Mouse (Mus musculus): ENCODE data around the gene Smndc1.
A peak's percentile ranks its signal among the peaks of the same experiment; 100 is the strongest.

Smndc1 gene

DNA sequence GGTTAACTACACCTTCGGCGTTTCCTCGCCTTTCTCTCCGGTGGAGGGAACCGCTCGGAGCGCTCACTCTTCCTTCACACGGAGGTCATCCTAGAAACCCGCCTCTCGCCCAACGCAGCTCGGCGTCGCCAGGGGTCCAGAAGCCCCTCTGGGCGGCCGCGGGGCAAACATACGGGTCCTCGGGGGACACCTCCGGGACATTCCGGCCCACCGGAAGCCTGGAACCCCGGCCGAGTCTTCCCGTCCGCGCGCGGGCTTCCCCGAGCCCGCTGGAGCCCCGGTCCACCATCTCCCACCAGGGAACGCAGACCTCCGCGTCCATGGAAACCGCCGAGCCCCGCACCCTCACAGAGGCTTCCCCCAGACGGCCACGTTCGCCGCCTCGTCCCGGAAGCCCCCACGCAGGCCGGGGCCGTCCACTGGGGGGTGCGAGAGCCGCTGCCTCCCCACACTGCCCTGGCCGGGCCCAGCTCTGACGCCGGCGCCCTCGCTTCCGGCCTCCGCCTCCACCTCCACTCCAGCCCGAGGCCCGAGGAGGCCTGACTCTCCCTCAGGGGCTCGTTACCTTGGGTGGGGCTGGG is 437 bp downstream of the Smndc1 start:
- peak; percentile 26 for DNase-seq (ENCODE audit: low read depth, low spot score)

DNA sequence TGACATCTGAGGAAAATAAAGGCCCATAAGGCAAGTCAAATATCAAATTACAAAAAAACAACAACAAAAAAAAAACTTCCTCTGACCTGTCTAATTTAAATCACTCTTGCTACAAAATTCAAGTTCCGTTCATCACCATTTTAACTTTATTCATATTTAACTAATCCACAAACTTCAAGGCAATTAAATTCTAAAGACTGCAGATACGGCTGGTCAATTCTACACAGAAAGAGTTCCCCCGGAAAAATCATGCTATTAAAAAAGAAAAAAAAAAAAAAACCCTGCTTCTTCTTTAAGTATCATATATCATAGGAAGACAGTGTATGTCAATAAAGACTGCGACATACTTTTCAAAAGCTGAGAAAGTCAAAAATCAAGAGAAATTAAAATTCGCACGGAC is 961 bp downstream of the Smndc1 start:
- DNase-seq (ENCODE audit: low read depth, low spot score) = no peak

DNA sequence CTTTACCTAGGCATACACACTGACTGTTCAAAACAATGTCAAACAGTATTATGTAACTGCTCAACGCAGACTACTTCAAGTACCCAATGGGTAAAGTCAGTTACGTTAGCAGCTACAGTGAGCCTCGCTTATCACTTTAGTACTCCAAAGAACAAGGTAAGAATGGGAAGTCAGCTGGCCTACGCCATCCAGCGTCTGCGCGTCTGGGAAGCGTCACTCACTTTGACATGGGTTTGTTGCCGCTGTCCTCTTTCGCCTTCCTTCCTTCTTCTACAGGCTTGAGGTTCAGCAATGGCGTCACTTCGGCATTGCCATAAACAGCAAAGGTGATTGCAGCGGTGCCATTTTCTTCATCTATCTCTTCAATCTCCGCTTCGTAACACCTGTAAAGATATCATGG is 7.0 kb downstream of the Smndc1 start:
- no peak for DNase-seq (ENCODE audit: low read depth, low spot score)

DNA sequence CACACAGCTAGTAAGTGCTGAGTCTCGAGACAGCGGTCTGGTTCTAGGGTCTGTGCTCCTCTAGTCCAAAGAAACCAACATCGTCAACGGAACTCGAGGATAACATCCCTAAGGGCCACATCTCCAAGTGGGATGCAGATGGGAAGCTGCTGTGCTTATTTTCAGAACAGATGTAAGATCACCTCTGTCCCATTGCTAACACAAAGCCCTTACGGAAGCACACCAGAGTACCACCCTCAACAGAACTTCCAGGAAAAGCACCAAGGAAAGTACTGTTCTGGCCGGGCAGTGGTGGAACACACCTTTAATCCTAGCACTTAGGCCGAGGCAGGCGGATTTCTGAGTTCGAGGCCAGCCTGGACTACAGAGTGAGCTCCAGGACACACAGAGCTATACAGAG is 12.0 kb downstream of the Smndc1 start:
- no peak for DNase-seq (ENCODE audit: low read depth, low spot score)

DNA sequence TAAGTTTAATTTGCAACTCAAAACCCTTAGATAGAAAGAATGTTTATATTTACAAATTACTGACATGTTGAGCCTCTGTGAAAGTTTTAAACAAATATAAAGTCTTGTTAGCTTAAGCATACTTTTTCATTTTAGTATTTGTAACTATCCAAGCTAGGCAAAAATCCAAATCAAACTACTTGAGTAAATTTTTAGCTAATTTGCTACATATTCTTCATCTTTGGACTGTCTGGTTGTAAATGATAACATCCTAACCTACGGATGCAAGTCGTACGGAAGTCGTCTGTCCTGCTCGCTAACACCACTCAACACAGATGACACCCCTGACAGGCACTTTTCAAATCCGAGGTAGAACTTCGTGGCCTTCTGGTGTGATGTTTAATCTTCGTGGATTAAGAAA is 12.7 kb downstream of the Smndc1 start:
- no peak for DNase-seq (ENCODE audit: low read depth, low spot score)

DNA sequence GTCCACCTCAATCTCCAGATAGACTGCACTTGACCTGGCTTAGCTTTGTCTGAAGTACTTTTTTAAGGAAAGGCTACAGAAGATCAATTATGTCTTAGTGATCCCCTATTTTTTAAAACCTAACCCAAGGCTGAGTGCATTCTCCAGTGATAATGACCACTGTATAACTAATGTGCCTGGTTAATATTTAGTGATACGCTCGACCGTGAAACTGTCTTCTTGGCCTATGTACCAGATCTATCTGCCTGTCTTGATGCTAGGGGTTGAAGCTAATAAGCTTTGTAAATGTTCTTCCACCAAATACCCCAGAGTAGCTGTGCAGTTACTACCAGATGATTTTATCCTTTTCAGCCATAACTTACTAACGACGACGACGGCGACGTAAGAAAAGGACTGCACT is 14.6 kb downstream of the Smndc1 start:
- DNase-seq (ENCODE audit: low read depth, low spot score) = no peak

DNA sequence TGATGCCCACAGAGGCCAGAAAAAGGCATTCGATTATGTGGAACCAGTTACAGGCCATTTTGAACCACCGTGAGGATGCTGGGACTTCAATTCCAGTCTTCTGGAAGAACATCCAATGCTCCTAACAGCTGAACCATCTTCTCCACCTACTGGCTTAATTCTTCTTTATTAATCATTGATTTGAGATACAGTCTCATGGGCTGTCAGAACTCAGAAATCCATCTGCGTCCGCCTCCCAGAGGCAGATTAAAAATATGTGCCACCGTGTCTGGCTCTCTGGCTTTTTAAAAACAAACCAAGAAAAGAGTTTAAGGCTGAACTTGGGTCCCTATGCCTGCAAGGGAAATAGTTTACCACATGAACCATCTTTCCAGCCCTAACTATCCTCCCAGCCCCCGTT is 15.1 kb downstream of the Smndc1 start:
- no peak for DNase-seq (ENCODE audit: low read depth, low spot score)

DNA sequence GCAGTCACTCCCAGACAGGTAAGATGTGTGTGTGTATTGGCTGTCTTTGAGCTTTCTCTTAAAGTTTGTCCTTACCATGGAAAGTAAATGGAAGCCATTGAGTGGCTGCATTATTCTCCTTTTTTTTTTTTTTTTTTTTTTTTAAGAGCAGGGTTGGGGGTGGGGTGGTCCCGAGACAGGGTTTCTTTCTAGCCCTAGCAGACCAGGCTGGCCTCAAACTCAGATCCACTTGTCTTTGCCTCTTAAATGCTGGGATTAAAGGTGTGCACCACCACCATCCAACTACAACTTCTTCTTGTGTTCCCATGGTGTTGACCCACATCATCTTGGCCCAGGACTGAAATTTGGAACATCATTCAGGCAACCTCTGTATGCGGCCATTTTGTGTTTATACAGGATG is 16.8 kb downstream of the Smndc1 start:
- DNase-seq (ENCODE audit: low read depth, low spot score) = no peak

DNA sequence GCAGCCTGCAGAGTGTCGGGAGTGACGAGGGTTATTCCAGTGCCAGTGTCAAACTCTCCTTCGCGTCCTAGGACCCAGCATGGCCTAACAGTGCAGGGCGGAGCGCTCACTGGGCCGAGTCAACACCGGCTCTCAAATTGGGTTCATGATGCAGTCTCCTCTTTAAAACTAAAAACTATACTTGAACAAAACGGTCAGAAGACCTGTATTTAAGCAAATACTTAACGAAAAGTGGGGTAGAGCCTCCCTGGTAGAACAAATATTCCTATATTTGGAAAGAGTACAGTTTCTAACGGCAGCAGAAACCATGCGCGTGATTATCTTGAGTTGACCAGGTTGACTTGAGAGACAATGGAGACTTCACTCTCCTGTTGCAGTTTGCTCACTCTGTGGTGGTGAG is 18.7 kb downstream of the Smndc1 start, which contains the start of gene Gm10197:
Gene Gm10197 (minus strand): TSS at position 101 of the 400 bp plus-strand sequence.
- no peak for DNase-seq (ENCODE audit: low read depth, low spot score)

DNA sequence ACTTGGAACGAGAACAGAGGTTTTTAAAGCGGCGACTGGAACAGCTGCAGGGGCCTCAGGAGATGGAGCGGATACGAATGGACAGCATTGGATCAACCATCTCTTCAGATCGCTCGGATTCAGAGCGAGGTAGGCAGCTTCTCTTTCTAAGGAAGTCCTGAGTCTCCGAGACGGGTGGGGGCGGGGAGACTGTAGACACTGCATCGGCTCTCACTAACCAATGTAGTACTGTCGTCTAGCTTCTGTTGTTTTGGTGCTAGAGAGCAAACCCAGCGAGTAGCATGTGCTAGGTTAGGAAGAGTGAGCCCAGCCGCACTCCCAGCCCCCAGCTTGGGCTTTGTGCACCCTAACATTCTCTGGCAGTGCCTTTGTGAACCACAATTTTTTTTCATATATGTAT is 20.1 kb downstream of the Smndc1 start:
- DNase-seq (ENCODE audit: low read depth, low spot score) = no peak

DNA sequence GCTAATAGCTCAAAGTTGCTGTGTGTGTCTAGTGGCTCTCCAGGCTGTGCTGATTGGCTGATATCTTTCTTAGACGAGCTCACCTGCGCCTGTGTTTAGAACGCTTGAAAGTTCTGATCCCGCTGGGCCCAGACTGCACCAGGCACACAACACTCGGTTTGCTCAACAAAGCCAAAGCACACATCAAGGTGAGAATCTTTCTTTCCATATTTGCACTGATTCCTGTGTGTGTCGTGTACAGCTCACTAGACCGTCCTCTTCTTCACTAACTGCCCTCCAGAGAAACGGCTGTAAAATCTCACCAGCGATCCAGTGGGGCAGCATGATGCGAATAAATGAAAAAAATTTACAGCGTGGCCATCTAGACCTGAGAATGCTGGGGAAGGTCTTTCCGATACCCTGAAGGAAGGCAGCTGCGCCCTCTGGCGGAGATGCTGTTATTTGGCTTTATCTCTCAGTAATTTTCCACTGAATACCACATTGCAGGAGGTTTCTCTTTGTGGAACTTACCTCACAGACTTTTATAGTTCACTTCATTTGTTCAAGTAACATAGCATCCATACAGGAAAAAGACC is 20.8 kb downstream of the Smndc1 start:
- peak; percentile 85 for DNase-seq (ENCODE audit: low read depth, low spot score)

DNA sequence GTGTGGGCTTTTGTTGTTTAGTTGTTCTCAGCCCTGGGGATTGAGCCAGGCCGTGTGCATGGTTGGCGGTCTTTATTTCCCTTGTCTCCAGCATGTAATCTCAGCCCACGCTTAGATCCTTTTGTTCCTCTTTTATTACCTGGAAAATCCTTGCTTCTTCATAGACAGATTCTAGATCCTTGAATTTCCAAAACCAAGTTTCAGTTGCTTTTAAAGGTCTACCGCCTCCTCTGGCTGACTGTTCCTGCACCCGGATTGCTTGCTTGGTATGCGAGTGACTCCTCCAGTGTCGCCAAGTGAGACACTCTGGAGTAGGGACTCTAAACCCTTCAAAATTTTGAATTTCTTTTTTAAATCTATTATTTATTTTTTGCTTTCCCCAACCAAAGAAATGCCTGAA is 23.5 kb downstream of the Smndc1 start:
- no peak for DNase-seq (ENCODE audit: low read depth, low spot score)

DNA sequence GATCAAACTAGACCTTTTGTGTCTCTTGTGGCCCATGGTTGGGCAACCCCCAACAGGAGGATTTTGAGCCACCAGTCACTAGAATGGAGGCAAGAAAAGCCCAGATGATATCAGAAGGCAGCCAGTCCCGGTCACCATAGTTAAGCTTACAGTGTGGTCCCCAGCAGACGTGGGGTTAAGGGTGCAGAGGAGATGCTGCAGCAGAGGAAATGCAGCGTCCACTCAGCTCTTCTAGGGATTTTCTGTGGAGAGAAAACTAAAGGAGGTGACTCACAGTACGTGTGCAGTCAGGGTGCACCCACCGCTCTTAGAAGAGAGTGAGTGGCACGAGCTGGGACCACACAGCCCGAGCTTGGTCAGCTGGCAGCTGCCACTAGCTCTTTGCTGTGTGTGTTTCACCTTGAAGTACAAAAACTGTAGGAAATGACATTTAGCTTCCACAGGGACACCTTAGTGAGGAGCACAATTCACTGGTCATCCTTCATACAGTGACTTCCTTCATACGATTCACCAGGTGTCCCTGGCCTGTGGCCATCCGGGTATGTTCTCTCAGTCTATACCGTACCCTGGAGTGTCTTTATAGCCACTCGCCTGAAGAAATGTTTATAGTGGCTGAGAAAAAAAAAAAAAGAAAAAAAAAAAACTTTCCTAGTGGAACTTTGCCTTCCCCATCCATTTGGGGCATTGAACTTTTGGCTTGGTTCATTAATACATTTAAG is 24.2 kb downstream of the Smndc1 start:
- DNase-seq (ENCODE audit: low read depth, low spot score) = no peak

DNA sequence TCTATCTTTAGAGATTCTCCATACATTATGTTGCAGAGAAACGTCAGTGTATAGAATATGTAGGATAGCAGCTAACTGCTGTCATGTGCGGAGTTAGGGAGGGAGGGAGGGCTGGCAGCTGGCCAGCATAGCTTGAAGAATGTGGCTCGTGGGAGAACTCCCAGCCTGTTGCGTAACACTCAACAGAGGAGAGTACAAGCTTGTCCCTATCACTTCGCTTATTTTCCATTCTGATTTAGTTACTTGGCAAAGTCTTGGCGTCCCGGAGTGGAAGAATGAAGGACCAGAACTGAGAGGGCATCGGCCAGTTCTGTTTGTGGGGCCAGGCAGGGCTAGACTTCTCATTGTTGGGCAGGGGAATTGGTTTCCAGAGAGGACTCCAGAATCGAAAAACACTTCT is 25.4 kb downstream of the Smndc1 start:
- peak; percentile 43 for DNase-seq (ENCODE audit: low read depth, low spot score)

DNA sequence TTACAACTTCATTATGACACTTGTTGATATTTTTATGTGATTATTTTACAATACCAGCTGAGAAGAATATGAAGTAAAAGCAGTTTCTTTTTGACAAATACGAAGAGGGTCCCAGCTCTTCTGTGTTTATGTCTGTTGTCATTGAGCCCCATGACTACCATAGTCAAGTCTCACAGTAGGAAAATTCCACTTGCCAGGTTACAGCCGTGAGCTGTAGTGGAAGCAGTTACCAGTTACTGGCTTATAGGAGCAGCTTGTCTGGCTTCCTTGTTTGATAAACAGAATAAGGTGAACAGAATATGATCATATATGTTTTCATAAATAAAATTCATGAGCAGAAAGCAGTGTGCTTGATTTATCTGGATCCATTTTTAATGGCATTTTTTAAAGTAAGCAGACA is 25.8 kb downstream of the Smndc1 start:
- no peak for DNase-seq (ENCODE audit: low read depth, low spot score)

DNA sequence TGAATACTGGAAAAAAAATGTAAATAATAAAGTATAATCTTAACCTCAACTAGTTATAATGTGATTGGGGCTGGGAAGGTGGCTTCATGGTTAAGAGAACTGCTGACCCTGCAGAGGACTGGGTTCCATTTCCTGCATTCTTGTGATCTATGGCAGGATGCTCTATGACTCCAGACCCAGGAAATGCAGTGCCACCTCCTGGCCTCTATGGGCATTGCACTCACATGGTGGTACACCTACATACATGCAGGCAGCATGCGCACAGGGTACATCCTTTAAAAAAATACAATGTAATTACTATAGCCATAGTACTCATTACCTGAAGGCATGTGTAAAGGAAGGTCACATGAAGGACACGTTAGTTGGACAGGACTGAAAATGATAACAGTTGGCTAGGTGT is 27.4 kb downstream of the Smndc1 start:
- no peak for DNase-seq (ENCODE audit: low read depth, low spot score)

DNA sequence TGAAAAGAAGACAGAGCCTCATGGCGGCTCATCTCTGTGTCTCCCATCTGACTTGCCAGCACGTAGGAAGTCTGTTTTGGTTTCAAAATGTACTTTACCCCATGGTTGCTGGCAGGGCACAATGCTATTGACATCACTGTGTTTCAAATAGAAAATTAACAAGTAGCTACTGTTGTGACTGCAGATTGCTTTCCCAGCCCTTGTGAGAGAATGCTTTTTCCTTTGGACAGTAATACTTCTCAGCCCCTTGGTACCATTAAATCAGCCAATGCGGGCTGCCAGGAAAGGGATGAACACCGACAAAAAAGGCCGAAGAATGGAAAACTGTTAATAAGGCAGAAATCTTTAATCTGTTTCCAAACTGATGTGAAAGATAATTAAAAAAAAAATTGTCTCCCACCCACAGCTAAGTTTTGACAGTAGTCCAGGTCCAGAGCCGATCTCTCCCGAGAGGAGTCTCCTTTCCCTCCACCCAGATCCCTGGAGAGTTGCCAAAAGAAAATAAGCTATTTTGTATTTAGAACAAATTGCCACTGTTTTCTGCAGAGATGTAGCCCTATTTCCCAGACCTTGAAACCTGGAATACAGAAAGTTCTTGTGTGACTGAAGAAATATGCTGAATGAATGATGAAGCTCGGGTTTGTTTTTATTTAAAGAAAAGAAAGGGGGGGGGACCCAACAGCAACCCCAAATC is 30.0 kb downstream of the Smndc1 start:
- DNase-seq (ENCODE audit: low read depth, low spot score) = no peak

DNA sequence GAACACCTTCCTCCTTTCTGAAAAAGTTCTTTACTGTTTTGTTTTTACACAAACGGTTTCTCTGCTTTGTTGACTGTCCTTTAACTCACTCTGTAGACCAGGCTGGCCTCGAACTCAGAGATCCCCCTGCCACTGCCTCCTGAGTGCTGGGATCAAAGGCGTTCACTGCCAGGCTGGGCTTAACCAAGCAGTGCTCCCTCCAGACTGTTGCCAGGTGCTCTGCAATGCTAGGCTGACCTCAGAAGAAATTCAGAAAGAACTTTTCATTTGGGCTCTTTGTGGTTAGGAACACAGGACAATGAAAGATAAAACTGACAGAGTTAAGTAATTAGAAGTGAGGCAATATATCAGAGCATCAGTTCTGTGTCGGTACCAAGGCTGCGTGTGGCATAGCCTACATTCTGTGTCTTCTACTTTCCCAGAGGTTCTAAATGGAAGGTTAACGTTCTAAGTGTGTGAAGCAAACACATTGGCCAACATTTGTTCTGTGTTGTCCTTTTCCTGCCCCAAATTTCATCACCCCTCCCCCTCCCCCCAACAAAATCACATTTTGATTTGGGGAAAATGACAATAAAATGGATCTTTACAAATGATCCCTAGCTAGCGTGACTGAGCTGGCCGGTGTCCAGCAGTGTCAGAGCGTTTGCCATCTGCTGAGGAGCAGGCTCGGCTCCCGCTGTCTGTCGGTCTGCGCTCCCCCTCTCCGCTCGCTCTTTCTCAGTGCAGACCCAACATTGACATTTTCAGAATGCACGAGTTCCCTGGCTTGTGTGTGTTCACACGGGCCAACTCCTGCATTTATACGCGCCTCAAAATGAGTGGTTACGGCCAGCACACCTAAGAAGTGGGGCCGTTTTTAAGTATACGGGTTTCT is 31.0 kb downstream of the Smndc1 start:
- DNase-seq (ENCODE audit: low read depth, low spot score) = no peak

DNA sequence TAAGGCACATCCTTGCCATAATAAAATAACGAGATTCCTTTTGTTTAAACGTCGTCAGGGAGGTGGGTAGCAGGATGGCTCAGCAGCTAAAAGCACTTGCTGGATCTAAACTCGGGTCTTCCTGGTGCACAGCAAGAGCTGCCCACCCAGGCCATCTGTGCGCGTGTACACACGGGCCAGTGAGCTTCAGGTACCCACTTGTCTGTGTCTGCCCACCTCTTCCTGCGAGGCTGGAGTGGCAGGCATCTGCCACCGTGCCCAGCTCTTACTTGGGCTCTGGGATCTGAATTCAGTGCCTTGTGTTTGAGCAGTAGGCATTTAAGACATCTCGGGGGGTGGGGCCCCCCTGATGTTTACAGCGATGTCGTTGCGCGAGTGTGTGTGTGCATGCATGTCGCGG is 35.3 kb downstream of the Smndc1 start:
- no peak for DNase-seq (ENCODE audit: low read depth, low spot score)

DNA sequence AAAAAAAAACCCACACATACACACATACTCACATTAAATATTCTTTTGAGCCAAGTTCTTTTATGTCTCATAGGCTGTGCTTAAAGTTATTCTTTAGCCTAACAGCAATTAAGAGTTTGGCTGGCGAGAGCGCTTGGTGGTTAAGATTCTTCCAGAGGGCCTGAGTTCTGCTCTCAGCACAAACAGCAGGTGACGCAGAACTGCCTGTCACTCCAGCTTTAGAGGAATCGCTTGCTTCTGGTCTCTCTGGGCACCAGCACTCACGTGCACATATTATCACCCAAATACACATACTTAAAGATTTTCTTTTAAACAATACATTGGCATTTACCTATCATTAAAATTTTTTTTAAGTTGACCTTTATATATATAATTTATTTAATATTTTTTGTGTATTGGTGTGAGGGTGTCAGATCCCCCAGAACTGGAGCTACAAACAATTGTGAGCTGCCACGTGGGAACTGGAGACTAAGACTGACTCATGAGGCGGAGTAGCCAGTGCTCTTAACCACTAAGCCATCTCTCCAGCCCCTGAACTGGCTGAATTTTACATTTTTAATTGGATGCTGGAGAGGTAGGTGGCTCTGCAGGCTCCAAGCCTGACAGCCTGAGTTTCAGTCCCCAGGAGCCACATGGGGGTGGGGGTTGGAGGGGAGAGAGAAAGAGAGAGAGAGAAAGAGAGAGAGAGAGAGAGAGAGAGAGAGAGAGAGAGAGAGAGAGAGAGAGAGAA is 35.9 kb downstream of the Smndc1 start:
- DNase-seq (ENCODE audit: low read depth, low spot score) = no peak

DNA sequence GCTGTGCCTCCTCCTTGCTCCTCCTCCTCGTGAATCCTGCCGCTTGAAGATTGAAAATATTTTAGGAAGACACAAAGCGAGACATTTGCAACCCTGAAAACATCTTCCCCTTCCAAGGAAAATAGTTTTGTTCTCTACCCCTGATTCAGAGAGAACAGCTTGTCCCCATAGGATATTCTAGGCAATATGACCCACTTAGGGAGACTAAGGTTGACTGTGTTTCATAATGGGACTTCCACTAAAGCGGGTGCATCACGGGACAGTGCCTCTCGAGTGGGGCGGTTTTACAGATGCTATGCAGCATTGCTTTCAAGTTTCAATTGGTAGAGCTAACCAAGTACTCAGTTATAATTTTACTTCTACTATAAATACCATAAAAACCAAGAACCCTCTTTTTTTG is 36.5 kb downstream of the Smndc1 start:
- DNase-seq (ENCODE audit: low read depth, low spot score) = no peak

All from forelimb bud, embryonic 11.5 days (tissue).